Mouse (Mus musculus) intestine, embryonic 14.5 days (tissue): ENCODE data around the gene Cbr4. TPM values are rescaled to one million over a fixed set of nuclear protein-coding genes. Genes with fewer than 3 reads are reported as not detected.

Source experiments
- ATAC-seq: fragments of 200-750 bp; cut with Nextera tagmentation; replicated peaks from 2 replicates; pipeline ENCODE4 v1.8.0; 2017; ENCODE audit warnings: low read depth, moderate number of reproducible peaks, moderate TSS enrichment, moderate library complexity; ENCODE audit not compliant: low FRiP score, low TSS enrichment
- DNase-seq: peaks from one replicate; pipeline ENCODE4 v3.0.0-alpha.2; 2018; ENCODE audit warnings: low spot score
- H3K27ac ChIP-seq: fragments of 300-500 bp; sonication (generic); 2 replicates; pipeline ENCODE4 v1.5.1; 2014; ENCODE audit warnings: low read depth, mild to moderate bottlenecking, control low read depth
- H3K27me3 ChIP-seq: fragments of 300-500 bp; sonication (generic); replicated peaks from 2 replicates; pipeline ENCODE4 v1.6.1; 2014; ENCODE audit warnings: low read length, control low read depth; ENCODE audit not compliant: control insufficient read depth, insufficient read depth
- H3K36me3 ChIP-seq: fragments of 300-500 bp; sonication (generic); 2 replicates; pipeline ENCODE4 v1.6.1; 2014; ENCODE audit warnings: low read length, control low read depth; ENCODE audit not compliant: control insufficient read depth, insufficient read depth
- H3K4me1 ChIP-seq: fragments of 300-500 bp; sonication (generic); replicated peaks from 2 replicates; pipeline ENCODE4 v1.6.1; 2014; ENCODE audit warnings: low read length, control low read depth, mixed read lengths; ENCODE audit not compliant: control insufficient read depth, insufficient read depth
- H3K4me2 ChIP-seq: fragments of 300-500 bp; sonication (generic); 2 replicates; pipeline ENCODE4 v1.6.1; 2014; ENCODE audit warnings: low read length
- H3K4me3 ChIP-seq: fragments of 300-500 bp; sonication (generic); 2 replicates; pipeline ENCODE4 v1.5.1; 2014; ENCODE audit warnings: low read depth, low read length, control low read depth, mixed read lengths
- H3K9ac ChIP-seq: fragments of 300-500 bp; sonication (generic); 2 replicates; pipeline ENCODE4 v1.6.1; 2014; ENCODE audit warnings: mild to moderate bottlenecking, low read length
- H3K9me3 ChIP-seq: fragments of 300-500 bp; sonication (generic); 2 replicates; pipeline ENCODE4 v1.6.1; 2016; ENCODE audit warnings: low read length, control low read depth; ENCODE audit not compliant: control insufficient read depth
- WGBS: fragments of 180-500 bp; shearing (Covaris S2); extraction: QIAGEN DNeasy Blood & Tissue Kit; methylation state at CpG from one replicate; pipeline ENCODE4 v1.1.7; 2014; 5-methylcytosine and 5-hydroxymethylcytosine counted together
- polyA plus RNA-seq: library from polyadenylated mRNA; unstranded; fragments of >200 nt; fragmentation: Nextera tagmentation; extraction: Ambion mirVana; gene quantifications from 2 replicates; pipeline ENCODE4 v1.2.1, GENCODE M21; 2014

Cbr4 gene
- polyA plus RNA-seq, 1 experiment from 2014 or later = 34.2 TPM

DNA sequence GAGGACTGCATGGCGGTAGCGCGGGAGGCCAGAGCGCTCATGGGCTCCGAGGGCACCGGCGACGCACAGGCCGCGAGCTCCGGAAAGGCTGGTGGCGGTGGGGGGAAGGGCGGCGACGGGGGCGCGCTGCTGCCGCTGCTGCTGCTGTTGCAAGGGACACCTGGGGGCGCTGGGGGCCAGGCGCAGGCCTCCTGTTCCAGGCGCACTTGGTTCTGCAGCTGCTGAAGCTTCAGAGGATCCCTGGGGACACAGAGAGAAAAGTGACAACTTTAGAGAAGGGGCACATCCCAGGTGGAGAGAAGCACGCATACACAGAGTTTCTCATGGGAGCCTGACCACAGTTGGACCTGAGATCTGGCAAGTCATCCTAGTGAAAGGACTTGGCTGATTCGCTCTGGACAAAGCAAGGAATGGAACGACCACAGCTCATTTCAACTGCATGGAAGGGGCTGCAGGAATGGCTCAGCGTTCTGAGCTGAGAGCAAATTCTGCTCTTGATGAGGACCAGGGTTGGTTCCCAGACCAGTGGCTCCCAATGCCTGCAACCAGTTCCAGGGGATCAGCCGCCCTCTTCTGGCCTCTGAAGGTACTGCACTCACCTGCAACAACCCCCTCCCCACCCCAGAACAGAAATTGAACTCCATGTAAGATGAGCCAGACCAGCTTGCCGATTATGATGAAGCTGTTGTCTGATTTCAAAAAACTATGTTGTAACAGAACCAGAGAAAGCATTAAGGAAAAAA lies 62.6 kb downstream of the Cbr4 start:
- ATAC-seq = no peak
- peaks cover 12% of the 10 kb centered on the region for H3K4me1 ChIP-seq
- H3K36me3 ChIP-seq = peaks cover 53% of the 10 kb centered on the region
- H3K27me3 ChIP-seq = no peaks in the 10 kb centered on the region
- no peak overlapping the region for H3K9ac ChIP-seq
- WGBS = 62% methylated on average over 27 of the region's 27 CpGs
- H3K4me2 ChIP-seq = no peak overlapping the region
- peaks cover 17% of the 10 kb centered on the region for H3K9me3 ChIP-seq
- H3K27ac ChIP-seq = no peak overlapping the region
- no peak for DNase-seq
- no peak overlapping the region for H3K4me3 ChIP-seq

DNA sequence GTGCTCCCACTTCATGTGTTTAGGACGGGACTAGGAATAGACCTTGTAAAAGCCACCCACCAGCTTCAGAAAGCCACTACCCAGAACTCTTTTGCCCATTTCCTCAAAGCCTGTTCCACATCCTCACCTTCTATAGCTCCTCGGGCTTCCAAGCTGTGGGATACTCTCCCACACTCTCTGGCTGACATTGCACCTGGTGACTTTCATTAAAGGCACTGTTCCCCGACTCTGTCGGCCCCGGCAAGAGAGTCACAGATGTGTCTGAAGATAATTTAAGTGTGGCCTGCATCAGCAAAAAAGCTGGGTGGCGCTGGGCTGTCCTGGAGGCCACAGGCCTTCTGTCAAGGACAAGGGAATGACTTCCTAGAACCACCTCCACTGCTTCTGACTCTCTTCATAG lies 64.7 kb downstream of the Cbr4 start:
- ATAC-seq (no peak), DNase-seq (no peak)
- no peak overlapping the region for H3K4me3 ChIP-seq
- H3K4me2 ChIP-seq = no peak overlapping the region
- H3K27me3 ChIP-seq = no peaks in the 10 kb centered on the region
- peaks cover 12% of the 10 kb centered on the region for H3K4me1 ChIP-seq
- H3K36me3 ChIP-seq = peaks cover 36% of the 10 kb centered on the region
- H3K27ac ChIP-seq = no peak overlapping the region
- WGBS = 66% methylated on average over 6 of the region's 6 CpGs
- H3K9ac ChIP-seq = no peak overlapping the region
- H3K9me3 ChIP-seq = peaks cover 17% of the 10 kb centered on the region

DNA sequence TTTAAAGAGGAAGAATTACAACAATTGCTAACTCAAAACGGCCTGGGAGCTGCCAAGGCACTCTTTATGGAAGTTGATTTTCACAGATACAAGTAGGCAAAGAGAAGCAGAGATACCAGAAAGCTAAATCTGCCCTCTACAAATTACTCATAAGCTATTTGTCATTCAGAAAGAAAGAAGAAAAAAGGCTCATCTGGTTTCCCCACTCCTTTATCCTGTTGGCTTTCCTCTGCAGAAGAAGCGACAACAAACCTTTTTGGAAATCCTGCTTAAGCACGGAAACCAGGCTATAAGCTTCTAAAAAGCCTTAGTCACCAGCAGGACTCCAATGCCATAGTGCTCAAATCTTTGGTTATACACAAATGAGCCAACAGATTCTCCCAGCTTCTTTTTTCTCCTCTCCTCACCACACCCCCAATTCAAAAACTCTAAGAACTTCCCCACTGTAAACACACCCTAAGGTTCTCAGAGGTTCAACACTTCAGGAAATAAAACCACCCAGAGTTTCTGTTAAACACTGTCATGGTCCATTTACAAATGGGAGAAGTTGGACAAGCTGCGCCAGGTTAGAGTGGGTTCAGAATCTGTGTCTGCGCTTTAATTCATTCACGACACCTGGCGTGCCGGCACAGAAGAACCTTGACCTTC lies 65.3 kb downstream of the Cbr4 start:
- Histone ChIP-seq H3K9ac (no peak overlapping the region), H3K9me3 (peaks cover 17% of the 10 kb centered on the region), H3K4me2 (no peak overlapping the region), H3K36me3 (peaks cover 29% of the 10 kb centered on the region), H3K27ac (no peak overlapping the region), H3K4me3 (no peak overlapping the region), H3K27me3 (no peaks in the 10 kb centered on the region), H3K4me1 (peaks cover 12% of the 10 kb centered on the region)
- ATAC-seq (no peak), DNase-seq (no peak)
- 50% methylated on average over 8 of the region's 8 CpGs for WGBS

DNA sequence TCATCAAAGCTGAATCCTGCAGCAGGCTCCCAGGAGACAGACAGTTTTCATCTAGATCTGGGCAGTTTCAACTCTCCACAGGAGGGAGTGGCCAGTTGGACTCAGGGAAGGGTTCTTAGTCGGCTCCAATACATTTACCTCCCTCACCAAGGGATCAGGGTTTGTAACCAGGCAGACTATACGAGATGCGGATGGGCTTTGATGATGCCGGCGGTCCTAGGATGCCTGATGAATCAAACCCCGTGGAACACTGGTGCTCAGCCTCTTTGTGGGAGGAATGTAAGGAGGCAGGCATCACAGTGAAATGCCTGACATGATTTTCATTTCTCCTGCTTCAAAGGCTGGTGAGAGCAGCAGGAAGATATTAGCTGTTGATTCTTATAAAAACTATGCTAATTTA lies 67.8 kb downstream of the Cbr4 start:
- H3K9me3 ChIP-seq = no peaks in the 10 kb centered on the region
- WGBS = 68% methylated on average over 6 of the region's 6 CpGs
- no peak overlapping the region for H3K4me3 ChIP-seq
- H3K36me3 ChIP-seq = 0 out of 2 replicates have a peak, but pooled peaks cover 5% of the 10 kb centered on the region
- ATAC-seq (no peak), DNase-seq (no peak)
- H3K27me3 ChIP-seq = no peaks in the 10 kb centered on the region
- peaks cover 12% of the 10 kb centered on the region for H3K4me1 ChIP-seq
- no peak overlapping the region for H3K4me2 ChIP-seq
- H3K27ac ChIP-seq = no peak overlapping the region
- no peak overlapping the region for H3K9ac ChIP-seq

DNA sequence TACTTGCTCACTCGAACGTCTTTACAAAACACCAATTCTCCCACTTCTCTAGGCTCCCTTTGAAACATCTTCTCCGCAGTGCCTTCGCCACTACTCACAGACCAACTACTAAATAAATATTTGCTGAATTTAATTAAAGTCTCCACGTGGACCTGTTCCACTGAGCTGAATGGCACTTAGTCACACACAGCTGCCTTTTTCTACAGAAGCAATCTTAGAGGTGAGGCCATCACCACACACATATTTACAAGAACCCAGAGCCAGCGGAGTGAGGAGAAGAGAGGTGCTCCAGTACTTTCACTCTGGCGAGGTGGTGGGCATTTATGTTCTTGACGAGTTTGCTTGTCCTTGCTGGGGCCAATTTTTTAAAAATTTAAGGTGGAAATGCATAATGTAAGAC lies 68.7 kb downstream of the Cbr4 start:
- H3K4me2 ChIP-seq = no peak overlapping the region
- no peak overlapping the region for H3K9ac ChIP-seq
- H3K4me3 ChIP-seq = no peak overlapping the region
- no peaks in the 10 kb centered on the region for H3K9me3 ChIP-seq
- 55% methylated on average over 8 of the region's 8 CpGs for WGBS
- H3K4me1 ChIP-seq = peaks cover 12% of the 10 kb centered on the region
- no peak overlapping the region for H3K27ac ChIP-seq
- ATAC-seq (no peak), DNase-seq (no peak)
- H3K27me3 ChIP-seq = no peaks in the 10 kb centered on the region
- 0 out of 2 replicates have a peak, but pooled peaks cover 5% of the 10 kb centered on the region for H3K36me3 ChIP-seq
